Mouse (Mus musculus) MEL (cell line): ENCODE data around the gene Dtx3l. TPM values are rescaled to one million over a fixed set of nuclear protein-coding genes. Genes with fewer than 3 reads are reported as not detected.

ENCODE experiments used
- DNase-seq: peaks from one replicate; pipeline ENCODE4 v3.0.0; 2011; ENCODE audit warnings: low read depth, low spot score
- H3K27ac ChIP-seq: 2 replicates; pipeline ENCODE4 v1.5.1; 2012; ENCODE audit warnings: low read depth, mild to moderate bottlenecking, control low read depth, low read length, moderate library complexity; ENCODE audit not compliant: control insufficient read depth
- H3K27me3 ChIP-seq, 2 experiments: fragments of 150-350 bp in 1 of 2; sonication (generic) in 1 of 2; 2 replicates each; pipeline ENCODE4 v1.6.1; 2012; ENCODE audit warnings: low read length in 2 of 2, mild to moderate bottlenecking in 2 of 2, improper control_type of control experiment in 1 of 2, moderate library complexity in 1 of 2; ENCODE audit not compliant: insufficient read depth in 2 of 2, control insufficient read depth in 1 of 2
- H3K36me3 ChIP-seq, 2 experiments: 2 replicates each; pipeline ENCODE4 v1.6.1; 2012 to 2014; ENCODE audit warnings: low read length in 2 of 2, improper control_type of control experiment in 1 of 2, inconsistent platforms in 1 of 2, mild to moderate bottlenecking in 1 of 2; ENCODE audit not compliant: insufficient read depth in 2 of 2, control insufficient read depth in 1 of 2
- H3K4me1 ChIP-seq, 2 experiments: fragments of 150-350 bp in 1 of 2; sonication (generic) in 1 of 2; 2 replicates each; pipeline ENCODE4 v1.6.1; 2012; ENCODE audit warnings: low read length in 2 of 2, improper control_type of control experiment in 1 of 2, mild to moderate bottlenecking in 1 of 2; ENCODE audit not compliant: insufficient read depth in 2 of 2, control insufficient read depth in 1 of 2
- H3K4me3 ChIP-seq, 2 experiments: fragments of 150-350 bp in 1 of 2; sonication (generic) in 1 of 2; 2 replicates each; pipeline ENCODE4 v1.5.1; 2012; ENCODE audit warnings: low read depth in 2 of 2, low read length in 2 of 2, mild to moderate bottlenecking in 2 of 2, moderate library complexity in 2 of 2, control low read depth in 1 of 2, improper control_type of control experiment in 1 of 2; ENCODE audit not compliant: control insufficient read depth in 1 of 2, insufficient read depth in 1 of 2
- H3K79me2 ChIP-seq: 2 replicates; pipeline ENCODE4 v1.6.1; 2012; ENCODE audit warnings: mild to moderate bottlenecking, low read length, moderate library complexity; ENCODE audit not compliant: control insufficient read depth, poor library complexity, insufficient read depth
- H3K9ac ChIP-seq: 2 replicates; pipeline ENCODE4 v1.6.1; 2012; ENCODE audit warnings: low read depth, mild to moderate bottlenecking, control low read depth, low read length, moderate library complexity; ENCODE audit not compliant: control insufficient read depth, poor library complexity, severe bottlenecking
- H3K9me3 ChIP-seq: fragments of 150-350 bp; sonication (generic); replicated peaks from 2 replicates; pipeline ENCODE4 v1.6.1; 2012; ENCODE audit warnings: mild to moderate bottlenecking, low read length, improper control_type of control experiment, moderate library complexity; ENCODE audit not compliant: insufficient read depth
- BHLHE40 ChIP-seq: IDR thresholded peaks from 2 replicates; pipeline ENCODE4 v1.6.1; 2012; ENCODE audit warnings: low read depth, mild to moderate bottlenecking, inconsistent platforms, low read length, improper control_type of control experiment, borderline replicate concordance
- CHD1 ChIP-seq: IDR thresholded peaks from 2 replicates; pipeline ENCODE4 v1.6.1; 2012; ENCODE audit warnings: low read depth, mild to moderate bottlenecking, inconsistent platforms, low read length, improper control_type of control experiment
- CTCF ChIP-seq, 3 experiments: IDR thresholded peaks in 2 of 3; conservative IDR thresholded peaks in 1 of 3; 2 replicates each; pipeline ENCODE4 v1.5.1; 2011 to 2012; ENCODE audit warnings: low read length in 3 of 3, low read depth in 2 of 3, mild to moderate bottlenecking in 2 of 3, improper control_type of control experiment in 1 of 3, inconsistent platforms in 1 of 3, mixed read lengths in 1 of 3, moderate library complexity in 1 of 3; ENCODE audit not compliant: control insufficient read depth in 1 of 3, insufficient read depth in 1 of 3, poor library complexity in 1 of 3, severe bottlenecking in 1 of 3
- E2F4 ChIP-seq: IDR thresholded peaks from 2 replicates; pipeline ENCODE4 v1.6.1; 2011; ENCODE audit warnings: low read depth, low read length, improper control_type of control experiment, borderline replicate concordance
- ELF1 ChIP-seq: IDR thresholded peaks from 2 replicates; pipeline ENCODE4 v1.6.1; 2014; ENCODE audit warnings: low read depth, mild to moderate bottlenecking, inconsistent platforms, low read length, improper control_type of control experiment, moderate library complexity
- EP300 ChIP-seq, 2 experiments: IDR thresholded peaks; 2 replicates each; pipeline ENCODE4 v1.6.1; 2011; ENCODE audit warnings: improper control_type of control experiment in 2 of 2, low read length in 2 of 2, low read depth in 1 of 2, mild to moderate bottlenecking in 1 of 2
- GATA1 ChIP-seq: IDR thresholded peaks from 2 replicates; pipeline ENCODE4 v1.6.1; 2011; ENCODE audit warnings: low read depth, low read length, improper control_type of control experiment
- HCFC1 ChIP-seq: IDR thresholded peaks from 2 replicates; pipeline ENCODE4 v1.6.1; 2012; ENCODE audit warnings: low read depth, mild to moderate bottlenecking, inconsistent platforms, low read length, improper control_type of control experiment, moderate library complexity
- JUND ChIP-seq: IDR thresholded peaks from 2 replicates; pipeline ENCODE4 v1.6.1; 2011; ENCODE audit warnings: low read depth, mild to moderate bottlenecking, improper control_type of control experiment, low read length
- MAX ChIP-seq: IDR thresholded peaks from 2 replicates; pipeline ENCODE4 v1.6.1; 2011; ENCODE audit warnings: low read length, improper control_type of control experiment
- MAZ ChIP-seq: IDR thresholded peaks from 2 replicates; pipeline ENCODE4 v1.6.1; 2012; ENCODE audit warnings: low read depth, mild to moderate bottlenecking, inconsistent platforms, low read length, improper control_type of control experiment
- MEF2A ChIP-seq: IDR thresholded peaks from 2 replicates; pipeline ENCODE4 v1.6.1; 2014; ENCODE audit warnings: low read depth, mild to moderate bottlenecking, inconsistent platforms, low read length, improper control_type of control experiment; ENCODE audit not compliant: poor library complexity, insufficient replicate concordance, severe bottlenecking; ENCODE audit errors: extremely low read depth
- MXI1 ChIP-seq: IDR thresholded peaks from 2 replicates; pipeline ENCODE4 v1.6.1; 2011; ENCODE audit warnings: mild to moderate bottlenecking, low read depth, low read length, improper control_type of control experiment
- MYB ChIP-seq: IDR thresholded peaks from 2 replicates; pipeline ENCODE4 v1.6.1; 2011; ENCODE audit warnings: mild to moderate bottlenecking, low read depth, low read length, improper control_type of control experiment
- MYC ChIP-seq: IDR thresholded peaks from 2 replicates; pipeline ENCODE4 v1.6.1; 2011; ENCODE audit warnings: low read depth, mild to moderate bottlenecking, low read length, improper control_type of control experiment, moderate library complexity
- NRF1 ChIP-seq: IDR thresholded peaks from 2 replicates; pipeline ENCODE4 v1.6.1; 2014; ENCODE audit warnings: low read depth, mild to moderate bottlenecking, inconsistent platforms, low read length, improper control_type of control experiment, moderate library complexity; ENCODE audit not compliant: poor library complexity, insufficient read depth, severe bottlenecking
- POLR2A ChIP-seq, 2 experiments: IDR thresholded peaks; 2 replicates each; pipeline ENCODE4 v1.6.1; 2011 to 2012; ENCODE audit warnings: low read length in 2 of 2, mild to moderate bottlenecking in 2 of 2, control low read depth in 1 of 2, improper control_type of control experiment in 1 of 2, low read depth in 1 of 2, moderate library complexity in 1 of 2; ENCODE audit not compliant: control insufficient read depth in 1 of 2, insufficient read depth in 1 of 2, poor library complexity in 1 of 2
- POLR2AphosphoS2 ChIP-seq: IDR thresholded peaks from 2 replicates; pipeline ENCODE4 v1.6.1; 2011; ENCODE audit warnings: low read length, improper control_type of control experiment
- POLR2AphosphoS5 ChIP-seq: IDR thresholded peaks from 2 replicates; pipeline ENCODE4 v1.6.1; 2012; ENCODE audit warnings: low read depth, borderline replicate concordance, mild to moderate bottlenecking, inconsistent platforms, low read length, moderate library complexity, mixed read lengths
- RAD21 ChIP-seq: IDR thresholded peaks from 2 replicates; pipeline ENCODE4 v1.6.1; 2011; ENCODE audit warnings: mild to moderate bottlenecking, low read depth, low read length, improper control_type of control experiment
- RCOR1 ChIP-seq: IDR thresholded peaks from 2 replicates; pipeline ENCODE4 v1.6.1; 2012; ENCODE audit warnings: low read depth, mild to moderate bottlenecking, inconsistent platforms, low read length, improper control_type of control experiment
- SMC3 ChIP-seq: IDR thresholded peaks from 2 replicates; pipeline ENCODE4 v1.6.1; 2011; ENCODE audit warnings: low read depth, low read length, improper control_type of control experiment
- TBP ChIP-seq: IDR thresholded peaks from 2 replicates; pipeline ENCODE4 v1.8.0; 2011; ENCODE audit warnings: low read depth, low read length, improper control_type of control experiment
- USF1 ChIP-seq: IDR thresholded peaks from 2 replicates; pipeline ENCODE4 v1.6.1; 2014; ENCODE audit warnings: low read depth, mild to moderate bottlenecking, inconsistent platforms, low read length, improper control_type of control experiment, moderate library complexity
- USF2 ChIP-seq, 2 experiments: IDR thresholded peaks; 2 replicates each; pipeline ENCODE4 v1.6.1; 2011 to 2012; ENCODE audit warnings: improper control_type of control experiment in 2 of 2, low read length in 2 of 2, borderline replicate concordance in 1 of 2, inconsistent platforms in 1 of 2, low read depth in 1 of 2, mild to moderate bottlenecking in 1 of 2; ENCODE audit not compliant: insufficient read depth in 1 of 2
- ZC3H11A ChIP-seq: IDR thresholded peaks from 2 replicates; pipeline ENCODE4 v1.6.1; 2012; ENCODE audit warnings: low read depth, mild to moderate bottlenecking, inconsistent platforms, low read length, improper control_type of control experiment
- ZKSCAN1 ChIP-seq: IDR thresholded peaks from 2 replicates; pipeline ENCODE4 v1.6.1; 2012; ENCODE audit warnings: low read depth, mild to moderate bottlenecking, inconsistent platforms, low read length, improper control_type of control experiment, moderate library complexity
- ZMIZ1 ChIP-seq: IDR thresholded peaks from 2 replicates; pipeline ENCODE4 v1.6.1; 2012; ENCODE audit warnings: low read depth, mild to moderate bottlenecking, inconsistent platforms, low read length, improper control_type of control experiment, moderate library complexity
- polyA plus RNA-seq, 2 experiments: library from polyadenylated mRNA; stranded (reverse) in 1 of 2; unstranded in 1 of 2; fragments of >175 nt in 1 of 2; fragments of >200 nt in 1 of 2; gene quantifications; 2 replicates each; pipeline versions ENCODE4 v1.2.1 to v1.2.4; 2012; ENCODE audit warnings: low replicate concordance in 2 of 2, low read depth in 1 of 2; ENCODE audit not compliant: insufficient read length in 2 of 2, insufficient read depth in 1 of 2, missing spikeins in 1 of 2
- total RNA-seq: library from RNA; depleted of rRNA; stranded (reverse); fragments of 300-350 nt; gene quantifications from 2 replicates; pipeline ENCODE4 v1.2.3, GENCODE M21; 2012

Dtx3l gene
- total and polyA plus RNA-seq, 3 experiments = 3.9 to 6.0 TPM; not detected in 1

- H3K4me1 ChIP-seq = peaks cover 9 to 14% of the 10 kb centered on the region in 2 experiments
- H3K4me3 ChIP-seq = peak overlapping the region; percentile 78 to 94
- peaks cover 0 to 38% of the 10 kb centered on the region in 2 experiments; a peak in 2 of 4 replicates for H3K36me3 ChIP-seq
- peaks cover 47% of the 10 kb centered on the region for H3K79me2 ChIP-seq
- TF ChIP-seq ZC3H11A (no peak), MEF2A (no peak), MYB (no peak), SMC3 (no peak), POLR2AphosphoS5 (no peak), MAZ (no peak), ZKSCAN1 (no peak), GATA1 (no peak), EP300 (IDR thresholded peaks at IDR 0.05; ENCODE audit: low read depth in 1 of 2, low read length in 2 of 2) (no peak), POLR2AphosphoS2 (no peak), POLR2A (IDR thresholded peaks at IDR 0.05; ENCODE audit: control insufficient read depth in 1 of 2, insufficient read depth in 1 of 2, low read depth in 1 of 2, low read length in 2 of 2, poor library complexity in 1 of 2) (no peak; a peak in 1 of 4 replicates), RCOR1 (no peak), CHD1 (no peak), JUND (no peak)
- TF ChIP-seq, all 39 proteins: peak for 0
- peak overlapping the region; percentile 92 for H3K27ac ChIP-seq
- no peaks in the 10 kb centered on the region for H3K27me3 ChIP-seq
- no peaks in the 10 kb centered on the region for H3K9me3 ChIP-seq
- DNase-seq = peak; percentile 79
- H3K9ac ChIP-seq = peak overlapping the region; percentile 95
Observed at GRCm38 (mm10) chr16:35983517-35984101, 44.7 kb upstream of the Dtx3l start.

DNA sequence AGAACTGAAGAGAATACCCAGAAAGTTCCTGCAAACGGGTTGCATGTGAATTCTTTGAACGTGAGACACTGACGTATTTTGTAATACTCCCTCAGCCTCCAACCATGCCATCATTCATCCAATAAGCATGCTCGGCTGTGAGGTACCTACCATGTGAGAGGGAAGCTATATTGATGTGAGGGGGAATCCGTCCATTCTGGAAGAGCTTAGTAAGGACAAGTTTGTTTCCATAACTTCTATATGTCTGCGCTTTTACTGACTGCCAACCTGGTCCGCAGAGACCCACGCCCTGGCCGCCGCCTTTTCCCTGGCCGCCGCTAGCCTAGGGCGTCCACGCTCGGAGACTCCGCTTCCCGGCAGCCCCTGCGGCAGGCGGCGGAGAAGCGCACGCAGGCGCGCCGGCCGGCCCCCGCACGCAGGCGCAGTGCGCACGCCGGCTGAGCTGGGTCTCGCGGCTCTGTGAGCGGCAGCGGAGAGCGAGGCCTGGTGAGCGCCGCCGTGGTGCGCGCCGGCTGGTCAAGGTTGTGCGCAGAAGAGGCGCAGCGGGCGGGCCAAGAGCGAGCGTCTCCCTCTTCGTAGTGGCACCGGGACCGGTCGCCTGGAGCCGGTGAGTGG lies 44.1 kb upstream of the Dtx3l start:
- Histone ChIP-seq H3K27me3 (no peaks in the 10 kb centered on the region), H3K4me1 (peaks cover 8 to 14% of the 10 kb centered on the region in 2 experiments), H3K9me3 (no peaks in the 10 kb centered on the region), H3K9ac (peak overlapping the region; percentile 95), H3K79me2 (peaks cover 44% of the 10 kb centered on the region), H3K4me3 (peak overlapping the region; percentile 78 to 82), H3K36me3 (peaks cover 0 to 35% of the 10 kb centered on the region in 2 experiments; a peak in 2 of 4 replicates), H3K27ac (peak overlapping the region; percentile 95)
- peak; percentile 93 for DNase-seq
- peak; percentile 82; the same call in 1 of the 2 replicates for TF ChIP-seq POLR2AphosphoS5
- no peak for TF ChIP-seq E2F4
- TF ChIP-seq ZKSCAN1 = no peak
- peak; percentile 91 for TF ChIP-seq NRF1
- peak; percentile 88 to 92 for TF ChIP-seq POLR2A (IDR thresholded peaks at IDR 0.05; ENCODE audit: control insufficient read depth in 1 of 2, insufficient read depth in 1 of 2, low read depth in 1 of 2, low read length in 2 of 2, poor library complexity in 1 of 2)
- TF ChIP-seq ELF1 = 0 out of 2 replicates have a peak, but pooled peaks have one; percentile 24
- TF ChIP-seq MXI1 = peak; percentile 94
- 0 out of 2 replicates have a peak, but pooled peaks have one; percentile 21 for TF ChIP-seq ZMIZ1
- peak; percentile 77 for TF ChIP-seq TBP
- TF ChIP-seq POLR2AphosphoS2 = peak; percentile 65; the same call in 1 of the 2 replicates
- TF ChIP-seq MYC = peak; percentile 92
- no peak for TF ChIP-seq USF2 (IDR thresholded peaks at IDR 0.05; ENCODE audit: borderline replicate concordance in 1 of 2, insufficient read depth in 1 of 2, low read depth in 1 of 2, low read length in 2 of 2)
- no peak for TF ChIP-seq CTCF (IDR thresholded peaks at IDR 0.05 in 2 of 3, conservative IDR thresholded peaks at IDR 0.05 in 1 of 3; ENCODE audit: control insufficient read depth in 1 of 3, insufficient read depth in 1 of 3, low read depth in 2 of 3, low read length in 3 of 3, poor library complexity in 1 of 3, severe bottlenecking in 1 of 3)
- TF ChIP-seq RAD21 = no peak
- TF ChIP-seq HCFC1 = peak; percentile 85
- TF ChIP-seq MYB = no peak
- peak; percentile 46; the same call in 1 of the 2 replicates for TF ChIP-seq BHLHE40
- TF ChIP-seq EP300 (IDR thresholded peaks at IDR 0.05; ENCODE audit: low read depth in 1 of 2, low read length in 2 of 2) = no peak
- TF ChIP-seq MAX = peak; percentile 76
- no peak for TF ChIP-seq USF1
